ENCODE assay signal across 7 mouse cellular contexts in genomic region chr4:151186447-151186846, GRCm38 (mm10).
DNase-seq lines count a peak whose midpoint lies in the region; ATAC-seq and TF ChIP-seq lines count a peak whose summit lies in the region.

No protein-coding gene starts in this region.

- peak; percentile 71 for ATAC-seq in midbrain, embryonic 15.5 days (replicated peaks)

- TF ChIP-seq RAD21 in MEL (IDR thresholded peaks at IDR 0.05; ENCODE audit: low read depth, low read length): no peak

- no peak for TF ChIP-seq POLR2A in MEL (IDR thresholded peaks at IDR 0.05; ENCODE audit: control insufficient read depth in 1 of 2, insufficient read depth in 1 of 2, low read depth in 1 of 2, low read length in 2 of 2, poor library complexity in 1 of 2)

- WGBS in midbrain, embryonic 15.5 days: 9% methylated on average over 8 of the region's 8 CpGs

- no peaks in the 10 kb centered on the region for H3K36me3 ChIP-seq in MEL (ENCODE audit: control insufficient read depth in 1 of 2, insufficient read depth in 2 of 2, low read length in 2 of 2)
- no peaks in the 10 kb centered on the region for H3K36me3 ChIP-seq in midbrain, embryonic 15.5 days (replicated peaks)

- H3K4me2 ChIP-seq in midbrain, embryonic 15.5 days: no peak overlapping the region

- no peak overlapping the region for H3K9ac ChIP-seq in MEL (ENCODE audit: control insufficient read depth, low read depth, low read length, poor library complexity, severe bottlenecking)
- no peak overlapping the region; the same call in 1 of the 2 replicates for H3K9ac ChIP-seq in midbrain, embryonic 15.5 days

- no peaks in the 10 kb centered on the region for H3K79me2 ChIP-seq in MEL (ENCODE audit: control insufficient read depth, insufficient read depth, low read length, poor library complexity)

- no peak overlapping the region for H3K4me3 ChIP-seq in MEL (ENCODE audit: control insufficient read depth in 1 of 2, insufficient read depth in 1 of 2, low read depth in 2 of 2, low read length in 2 of 2)
- no peak overlapping the region for H3K4me3 ChIP-seq in midbrain, embryonic 15.5 days

- H3K27me3 ChIP-seq in MEL (ENCODE audit: control insufficient read depth in 1 of 2, insufficient read depth in 2 of 2, low read length in 2 of 2): no peaks in the 10 kb centered on the region
- peaks cover 11% of the 10 kb centered on the region; the same call in 1 of the 2 replicates for H3K27me3 ChIP-seq in midbrain, embryonic 15.5 days (replicated peaks)

- no peaks in the 10 kb centered on the region for H3K4me1 ChIP-seq in MEL (ENCODE audit: control insufficient read depth in 1 of 2, insufficient read depth in 2 of 2, low read length in 2 of 2)
- peaks cover 20% of the 10 kb centered on the region for H3K4me1 ChIP-seq in midbrain, embryonic 15.5 days

- no peaks in the 10 kb centered on the region for H3K9me3 ChIP-seq in MEL (replicated peaks; ENCODE audit: insufficient read depth, low read length)
- no peaks in the 10 kb centered on the region for H3K9me3 ChIP-seq in midbrain, embryonic 15.5 days

- no peak for TF ChIP-seq EP300 in MEL (IDR thresholded peaks at IDR 0.05; ENCODE audit: low read depth in 1 of 2, low read length in 2 of 2)

- TF ChIP-seq CTCF in MEL (IDR thresholded peaks at IDR 0.05 in 2 of 3, conservative IDR thresholded peaks at IDR 0.05 in 1 of 3; ENCODE audit: control insufficient read depth in 1 of 3, insufficient read depth in 1 of 3, low read depth in 2 of 3, low read length in 3 of 3, poor library complexity in 1 of 3, severe bottlenecking in 1 of 3): no peak

- H3K27ac ChIP-seq in MEL (ENCODE audit: control insufficient read depth, low read depth, low read length): no peak overlapping the region
- peak overlapping the region; percentile 72 for H3K27ac ChIP-seq in midbrain, embryonic 15.5 days

- peak; percentile 13 for DNase-seq in MEL (ENCODE audit: low read depth, low spot score)
- peak; percentile 19 for DNase-seq in adrenal gland, adult 8-10 months
- peak; percentile 65 for DNase-seq in gastrocnemius, postnatal 10 days
- DNase-seq in kidney, postnatal 4 days: peak; percentile 89 to 90
- DNase-seq in urinary bladder, adult 2 months (ENCODE audit: low spot score): peak; percentile 26
- DNase-seq in left cerebral cortex, adult 9 months (ENCODE audit: low spot score in 2 of 2): no peak

TF ChIP-seq in MEL, 35 proteins besides CTCF, POLR2A, EP300 and RAD21:
- TF ChIP-seq NELFE (IDR thresholded peaks at IDR 0.05; ENCODE audit: low read depth, low read length) (no peak), UBTF (IDR thresholded peaks at IDR 0.05; ENCODE audit: borderline replicate concordance, insufficient read depth, low read depth, low read length) (no peak), MAX (IDR thresholded peaks at IDR 0.05; ENCODE audit: low read length) (no peak), ZKSCAN1 (IDR thresholded peaks at IDR 0.05; ENCODE audit: low read depth, low read length) (no peak), ZNF384 (IDR thresholded peaks at IDR 0.05; ENCODE audit: low read depth, low read length) (no peak), NRF1 (IDR thresholded peaks at IDR 0.05; ENCODE audit: insufficient read depth, low read depth, low read length, poor library complexity, severe bottlenecking) (no peak), ELF1 (IDR thresholded peaks at IDR 0.05; ENCODE audit: low read depth, low read length) (no peak), ETS1 (IDR thresholded peaks at IDR 0.05; ENCODE audit: low read depth, low read length) (no peak), POLR2AphosphoS5 (IDR thresholded peaks at IDR 0.05; ENCODE audit: borderline replicate concordance, low read depth, low read length) (no peak), MXI1 (IDR thresholded peaks at IDR 0.05; ENCODE audit: low read depth, low read length) (no peak), MAZ (IDR thresholded peaks at IDR 0.05; ENCODE audit: low read depth, low read length) (no peak), CHD2 (IDR thresholded peaks at IDR 0.05; ENCODE audit: low read length) (no peak), SIN3A (IDR thresholded peaks at IDR 0.05; ENCODE audit: low read length) (no peak), RCOR1 (IDR thresholded peaks at IDR 0.05; ENCODE audit: low read depth, low read length) (no peak), BHLHE40 (IDR thresholded peaks at IDR 0.05; ENCODE audit: borderline replicate concordance, low read depth, low read length) (no peak)

Comparison
In these comparisons a context has a peak if more than half of its experiments do, and no peak if none do; other contexts are left out.
1. DNase-seq: peak in MEL (single experiment), adrenal gland, adult 8-10 months (single experiment), gastrocnemius, postnatal 10 days (single experiment), kidney, postnatal 4 days (2 of 2) and urinary bladder, adult 2 months (single experiment); none in left cerebral cortex, adult 9 months (0 of 2).